In the genomic region with DNA sequence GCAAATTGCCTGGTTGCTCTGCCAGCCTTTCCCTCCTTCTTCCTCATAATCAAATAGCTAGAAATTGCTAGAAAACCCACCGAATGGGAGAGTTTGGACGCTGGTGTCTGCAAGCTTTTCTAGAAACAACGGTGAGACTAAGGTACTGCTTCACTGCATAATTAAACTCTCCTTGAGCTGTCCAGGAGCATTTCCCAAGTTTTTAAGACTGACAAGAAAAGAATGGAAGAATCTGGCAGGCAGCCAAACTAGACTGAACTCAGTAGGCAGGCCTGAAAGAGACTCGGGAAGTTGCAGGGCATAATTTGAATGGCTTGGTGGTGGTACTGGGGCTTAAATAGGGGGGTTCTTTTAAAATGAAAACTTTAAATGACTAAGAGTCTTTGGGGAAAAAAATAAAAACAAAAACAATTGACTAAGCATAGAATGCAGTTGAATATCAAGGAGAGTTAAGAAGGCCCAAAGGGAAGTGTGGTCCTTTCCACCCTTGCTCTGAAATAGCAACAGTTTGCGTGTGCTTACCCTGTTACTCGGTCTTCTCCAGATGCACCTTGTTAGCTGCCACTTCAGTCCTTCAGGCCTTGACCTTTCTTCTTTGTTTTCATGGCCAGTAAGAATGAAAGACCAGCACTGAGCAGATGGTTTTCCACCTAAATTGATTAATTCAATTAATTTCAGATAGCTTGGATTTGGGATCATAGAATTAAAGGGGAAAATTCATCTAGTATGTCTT, we compare ENCODE assay signal across 8 mouse cellular contexts. TPM values are rescaled to one million over a fixed set of nuclear protein-coding genes. Genes with fewer than 3 reads are reported as not detected.
DNase-seq lines count a peak whose midpoint lies in the region; ATAC-seq lines count a peak whose summit lies in the region.

No protein-coding gene starts in this region.

- peaks cover 12% of the 10 kb centered on the region for H3K4me1 ChIP-seq in lung, embryonic 15.5 days

- peak overlapping the region; percentile 93 for H3K27ac ChIP-seq in lung, embryonic 15.5 days

- peak; percentile 2 for DNase-seq in cerebellum, adult 9-11 months
- peak; percentile 59 for DNase-seq in adrenal gland, postnatal 14 days
- DNase-seq in forelimb bud, embryonic 11.5 days (ENCODE audit: low read depth, low spot score): peak; percentile 72
- peak; percentile 49 for DNase-seq in hindlimb bud, embryonic 11.5 days (ENCODE audit: extremely low spot score, low read depth, low spot score)
- DNase-seq in right cerebral cortex, adult 2 months (ENCODE audit: low spot score in 2 of 2): peak; percentile 17 to 35

- no peaks in the 10 kb centered on the region for H3K9me3 ChIP-seq in lung, embryonic 15.5 days

- 18% methylated on average over 6 of the region's 6 CpGs for WGBS in lung, embryonic 15.5 days

- H3K36me3 ChIP-seq in lung, embryonic 15.5 days: no peaks in the 10 kb centered on the region

- peak overlapping the region; percentile 64 for H3K4me3 ChIP-seq in lung, embryonic 15.5 days

- ATAC-seq in cerebellum, adult (ENCODE audit: insufficient number of reproducible peaks, low FRiP score, low TSS enrichment): no peak
- ATAC-seq in lung, embryonic 15.5 days (ENCODE audit: borderline replicate concordance, extremely low read depth, low FRiP score, low TSS enrichment): no peak
- no peak for ATAC-seq in erythroid progenitor cell, adult 5-6 weeks (replicated peaks; ENCODE audit: low FRiP score, poor library complexity, severe bottlenecking)

- no peak overlapping the region for H3K9ac ChIP-seq in lung, embryonic 15.5 days

- H3K27me3 ChIP-seq in lung, embryonic 15.5 days: no peaks in the 10 kb centered on the region

- peak overlapping the region; percentile 68 for H3K4me2 ChIP-seq in lung, embryonic 15.5 days

RNA-seq across cellular contexts. Expression of gene Gulp1, which starts 2.0 kb away (rescaled TPM):
- total RNA-seq in adrenal gland, postnatal 14 days (2021): 35.5 and 48.2 TPM in 2 replicates
- polyA plus RNA-seq in lung, embryonic 15.5 days (2015; fragmentation: Nextera tagmentation; extraction: Ambion mirVana): 29.9 and 31.4 TPM in 2 replicates
- total RNA-seq in erythroid progenitor cell, adult 5-6 weeks (2015; ENCODE audit: low replicate concordance): not detected in 2 replicates
- not detected in 2 replicates for total RNA-seq in erythroid progenitor cell, adult 5-6 weeks (2017; ENCODE audit: low replicate concordance)

Comparison
In these comparisons a context has a peak if more than half of its experiments do, and no peak if none do; other contexts are left out.
1. DNase-seq: peak in every context shown above with its lines; median percentile 72 in forelimb bud, embryonic 11.5 days; 59 in adrenal gland, postnatal 14 days; 49 in hindlimb bud, embryonic 11.5 days; 26 in right cerebral cortex, adult 2 months; 2 in cerebellum, adult 9-11 months.
2. RNA of gene Gulp1, which starts 2.0 kb away (total RNA-seq): 35.5 to 48.2 TPM in adrenal gland, postnatal 14 days; not detected in erythroid progenitor cell, adult 5-6 weeks; every median in the first group is over 10 times any median in the second.